Mouse (Mus musculus) kidney, adult 8-10 months (tissue): ENCODE results near the gene Ffar4.

Experiments
- DNase-seq, 2 experiments: peaks; one replicate each; pipeline ENCODE4 v3.0.0; 2022

Ffar4 gene

GRCm38 (mm10) chr19:38109506-38110242 lies 12.8 kb downstream of the Ffar4 start:
- no peak for DNase-seq

GRCm38 (mm10) chr19:38111056-38111455 lies 14.2 kb downstream of the Ffar4 start:
- no peak for DNase-seq

GRCm38 (mm10) chr19:38112575-38112974 lies 15.7 kb downstream of the Ffar4 start:
- no peak for DNase-seq

GRCm38 (mm10) chr19:38114834-38115491 lies 18.1 kb downstream of the Ffar4 start:
- DNase-seq: no peak

- DNase-seq: no peak
Observed at GRCm38 (mm10) chr19:38120123-38120760, 23.4 kb downstream of the Ffar4 start.

- DNase-seq: no peak
Observed at GRCm38 (mm10) chr19:38123921-38124320, 27.1 kb downstream of the Ffar4 start.

GRCm38 (mm10) chr19:38124401-38125218 lies 27.7 kb downstream of the Ffar4 start:
- DNase-seq: no peak

GRCm38 (mm10) chr19:38125219-38125610 lies 28.3 kb downstream of the Ffar4 start, which contains the start of gene Rbp4:
TSS of gene Rbp4 (minus strand) at chr19:38125281.
- DNase-seq: no peak

GRCm38 (mm10) chr19:38126656-38127055 lies 29.8 kb downstream of the Ffar4 start:
- DNase-seq: no peak

GRCm38 (mm10) chr19:38132481-38132880 lies 35.6 kb downstream of the Ffar4 start, which contains the start of gene Pde6c:
TSS of gene Pde6c (plus strand) at chr19:38132781.
- no peak for DNase-seq

- DNase-seq: no peak
Observed at GRCm38 (mm10) chr19:38133986-38134385, 37.1 kb downstream of the Ffar4 start.

- no peak for DNase-seq
Observed at GRCm38 (mm10) chr19:38134806-38135205, 37.9 kb downstream of the Ffar4 start.

GRCm38 (mm10) chr19:38143540-38144271 lies 46.8 kb downstream of the Ffar4 start:
- no peak for DNase-seq

- DNase-seq: no peak
Observed at GRCm38 (mm10) chr19:38156243-38156642, 59.4 kb downstream of the Ffar4 start.

- DNase-seq: no peak
Observed at GRCm38 (mm10) chr19:38161648-38162354, 64.9 kb downstream of the Ffar4 start.
